ENCODE assay signal across 9 mouse cellular contexts in genomic region chr7:127018416-127019305, GRCm38 (mm10). TPM values are rescaled to one million over a fixed set of nuclear protein-coding genes. Genes with fewer than 3 reads are reported as not detected.
DNase-seq lines count a peak whose midpoint lies in the region; ATAC-seq lines count a peak whose summit lies in the region.
"Had no signal": no experiment of that assay in that cellular context is flagged by ENCODE, and none has a peak within 500 bp of the region (broad histone marks: within the 10 kb centered on the region; RNA-seq: fewer than 3 reads in every experiment).

No protein-coding gene starts in this region.

- H3K27me3 ChIP-seq in kidney, embryonic 15.5 days = no peaks in the 10 kb centered on the region
- no peaks in the 10 kb centered on the region for H3K27me3 ChIP-seq in embryonic facial prominence, embryonic 12.5 days
- H3K27me3 ChIP-seq in hindbrain, embryonic 10.5 days (ENCODE audit: insufficient read depth, poor library complexity, severe bottlenecking) = no peaks in the 10 kb centered on the region
- H3K27me3 ChIP-seq in midbrain, embryonic 16.5 days (ENCODE audit: control insufficient read depth, insufficient read depth, low read depth, low read length) = no peaks in the 10 kb centered on the region

- no peaks in the 10 kb centered on the region for H3K9me3 ChIP-seq in kidney, embryonic 15.5 days (replicated peaks)
- no peaks in the 10 kb centered on the region for H3K9me3 ChIP-seq in embryonic facial prominence, embryonic 12.5 days
- no peaks in the 10 kb centered on the region for H3K9me3 ChIP-seq in hindbrain, embryonic 10.5 days
- H3K9me3 ChIP-seq in midbrain, embryonic 16.5 days (replicated peaks; ENCODE audit: control insufficient read depth, low read length, poor library complexity, severe bottlenecking) = no peaks in the 10 kb centered on the region

- H3K27ac ChIP-seq in kidney, embryonic 15.5 days = peak overlapping the region; percentile 96
- H3K27ac ChIP-seq in embryonic facial prominence, embryonic 12.5 days = peak overlapping the region; percentile 90; the same call in 1 of the 2 replicates
- peak overlapping the region; percentile 98 for H3K27ac ChIP-seq in hindbrain, embryonic 10.5 days
- H3K27ac ChIP-seq in midbrain, embryonic 16.5 days (ENCODE audit: low read length) = no peak overlapping the region
- H3K27ac ChIP-seq: macrophage had no signal

- peaks cover 88% of the 10 kb centered on the region for H3K4me1 ChIP-seq in kidney, embryonic 15.5 days
- H3K4me1 ChIP-seq in embryonic facial prominence, embryonic 12.5 days = peaks cover 84% of the 10 kb centered on the region
- H3K4me1 ChIP-seq in hindbrain, embryonic 10.5 days (replicated peaks) = peaks cover 91% of the 10 kb centered on the region
- peaks cover 69% of the 10 kb centered on the region for H3K4me1 ChIP-seq in midbrain, embryonic 16.5 days (ENCODE audit: control insufficient read depth, insufficient read depth, low read length)

- WGBS in kidney, embryonic 15.5 days = 48% methylated on average over 15 of the region's 15 CpGs
- WGBS in embryonic facial prominence, embryonic 12.5 days = 64% methylated on average over 15 of the region's 15 CpGs
- 80% methylated on average over 15 of the region's 15 CpGs for WGBS in hindbrain, embryonic 10.5 days
- WGBS in midbrain, embryonic 16.5 days = 88% methylated on average over 15 of the region's 15 CpGs

- H3K4me3 ChIP-seq in kidney, embryonic 15.5 days (replicated peaks) = peak overlapping the region; percentile 54; the same call in 1 of the 2 replicates
- peak overlapping the region; percentile 50 for H3K4me3 ChIP-seq in embryonic facial prominence, embryonic 12.5 days
- peak overlapping the region; percentile 90; the same call in 1 of the 2 replicates for H3K4me3 ChIP-seq in hindbrain, embryonic 10.5 days
- H3K4me3 ChIP-seq in midbrain, embryonic 16.5 days (ENCODE audit: low read depth, low read length) = no peak overlapping the region

- peak overlapping the region; percentile 43; the same call in 1 of the 2 replicates for H3K9ac ChIP-seq in kidney, embryonic 15.5 days
- H3K9ac ChIP-seq in embryonic facial prominence, embryonic 12.5 days = peak overlapping the region; percentile 69; the same call in 1 of the 2 replicates
- H3K9ac ChIP-seq in midbrain, embryonic 16.5 days (ENCODE audit: low read depth, low read length) = peak overlapping the region; percentile 33

- H3K4me2 ChIP-seq in kidney, embryonic 15.5 days = peak overlapping the region; percentile 92
- peak overlapping the region; percentile 97 for H3K4me2 ChIP-seq in embryonic facial prominence, embryonic 12.5 days (replicated peaks)
- peak overlapping the region; percentile 13; the same call in 1 of the 2 replicates for H3K4me2 ChIP-seq in midbrain, embryonic 16.5 days (ENCODE audit: low read length)

- no peak for DNase-seq in kidney, postnatal 25 days
- no peak for DNase-seq in hindbrain, embryonic 10.5 days (ENCODE audit: low spot score)
- no peak for DNase-seq in urinary bladder, postnatal 25 days (ENCODE audit: low spot score)
- DNase-seq in testis, postnatal 10 days (ENCODE audit: low spot score) = no peak

- H3K36me3 ChIP-seq in kidney, embryonic 15.5 days = peaks cover 34% of the 10 kb centered on the region
- H3K36me3 ChIP-seq in embryonic facial prominence, embryonic 12.5 days = peaks cover 42% of the 10 kb centered on the region
- H3K36me3 ChIP-seq in hindbrain, embryonic 10.5 days = peaks cover 47% of the 10 kb centered on the region
- peaks cover 16% of the 10 kb centered on the region for H3K36me3 ChIP-seq in midbrain, embryonic 16.5 days (ENCODE audit: control insufficient read depth, insufficient read depth, low read length)

- no peak for ATAC-seq in kidney, embryonic 15.5 days (replicated peaks; ENCODE audit: low FRiP score)
- ATAC-seq in embryonic facial prominence, embryonic 12.5 days (ENCODE audit: insufficient number of reproducible peaks, insufficient read depth, low FRiP score, low TSS enrichment) = no peak
- ATAC-seq in midbrain, embryonic 16.5 days = no peak

RNA-seq across cellular contexts. Expression of gene Pagr1a, which starts 1.5 kb away (rescaled TPM):
- polyA plus RNA-seq in kidney, embryonic 15.5 days (2015; fragmentation: Nextera tagmentation; extraction: Ambion mirVana) = 44.8 and 59.5 TPM in 2 replicates
- 51.4 and 76.7 TPM in 2 replicates for polyA plus RNA-seq in embryonic facial prominence, embryonic 12.5 days (2016; fragmentation: Nextera tagmentation; extraction: Ambion mirVana)
- 84.3 and 130 TPM in 2 replicates for polyA plus RNA-seq in hindbrain, embryonic 10.5 days (2016; fragmentation: Nextera tagmentation; extraction: Ambion mirVana)
- 33.8 and 62.5 TPM in 2 replicates for polyA plus RNA-seq in midbrain, embryonic 16.5 days (2015; fragmentation: Nextera tagmentation; extraction: Ambion mirVana)

RNA-seq across cellular contexts. Expression of gene Gm42742, which starts 2.2 kb away (rescaled TPM):
- polyA plus RNA-seq in kidney, embryonic 15.5 days (2015; fragmentation: Nextera tagmentation; extraction: Ambion mirVana) = 52.6 and 61.2 TPM in 2 replicates
- polyA plus RNA-seq in embryonic facial prominence, embryonic 12.5 days (2016; fragmentation: Nextera tagmentation; extraction: Ambion mirVana) = 59.3 and 77.8 TPM in 2 replicates
- 17.6 and 75.1 TPM in 2 replicates for polyA plus RNA-seq in hindbrain, embryonic 10.5 days (2016; fragmentation: Nextera tagmentation; extraction: Ambion mirVana)
- polyA plus RNA-seq in midbrain, embryonic 16.5 days (2015; fragmentation: Nextera tagmentation; extraction: Ambion mirVana) = 30.9 and 61.5 TPM in 2 replicates

RNA-seq across cellular contexts. Expression of gene Prrt2, which starts 2.4 kb away (rescaled TPM):
- polyA plus RNA-seq in kidney, embryonic 15.5 days (2015; fragmentation: Nextera tagmentation; extraction: Ambion mirVana) = 5.4 and 7.2 TPM in 2 replicates
- polyA plus RNA-seq in embryonic facial prominence, embryonic 12.5 days (2016; fragmentation: Nextera tagmentation; extraction: Ambion mirVana) = 8.9 and 9.6 TPM in 2 replicates
- 3.3 and 4.4 TPM in 2 replicates for polyA plus RNA-seq in hindbrain, embryonic 10.5 days (2016; fragmentation: Nextera tagmentation; extraction: Ambion mirVana)
- 40.9 and 63.3 TPM in 2 replicates for polyA plus RNA-seq in midbrain, embryonic 16.5 days (2015; fragmentation: Nextera tagmentation; extraction: Ambion mirVana)
- polyA plus RNA-seq: macrophage had no signal

RNA-seq across cellular contexts. Expression of gene Pagr1b, which starts 2.4 kb away (rescaled TPM):
- polyA plus RNA-seq in kidney, embryonic 15.5 days (2015; fragmentation: Nextera tagmentation; extraction: Ambion mirVana) = 0.45 TPM in 1 of 2 replicates, not detected in the other
- polyA plus RNA-seq in embryonic facial prominence, embryonic 12.5 days (2016; fragmentation: Nextera tagmentation; extraction: Ambion mirVana) = 0.37 TPM in 1 of 2 replicates, not detected in the other
- polyA plus RNA-seq in hindbrain, embryonic 10.5 days (2016; fragmentation: Nextera tagmentation; extraction: Ambion mirVana) = 0.25 and 0.55 TPM in 2 replicates
- polyA plus RNA-seq in midbrain, embryonic 16.5 days (2015; fragmentation: Nextera tagmentation; extraction: Ambion mirVana) = 0.50 TPM in 1 of 2 replicates, not detected in the other
- polyA plus RNA-seq: heart, embryonic 14.5 days had no signal

RNA-seq across cellular contexts. Expression of gene Mvp, which starts 4.2 kb away (rescaled TPM):
- polyA plus RNA-seq in kidney, embryonic 15.5 days (2015; fragmentation: Nextera tagmentation; extraction: Ambion mirVana) = 15.3 and 16.8 TPM in 2 replicates
- 5.6 and 7.1 TPM in 2 replicates for polyA plus RNA-seq in embryonic facial prominence, embryonic 12.5 days (2016; fragmentation: Nextera tagmentation; extraction: Ambion mirVana)
- polyA plus RNA-seq in hindbrain, embryonic 10.5 days (2016; fragmentation: Nextera tagmentation; extraction: Ambion mirVana) = 5.0 and 6.1 TPM in 2 replicates
- polyA plus RNA-seq in midbrain, embryonic 16.5 days (2015; fragmentation: Nextera tagmentation; extraction: Ambion mirVana) = 2.9 and 3.2 TPM in 2 replicates

Comparison
In these comparisons a context has a peak if more than half of its experiments do, and no peak if none do; other contexts are left out.
1. H3K4me2 ChIP-seq: peak in every context shown above with its lines; median percentile 97 in embryonic facial prominence, embryonic 12.5 days; 92 in kidney, embryonic 15.5 days; 13 in midbrain, embryonic 16.5 days.